Comparison of ENCODE assay signal across 8 mouse cellular contexts in genomic region chr4:118259782-118260463, GRCm38 (mm10). TPM values are rescaled to one million over a fixed set of nuclear protein-coding genes. Genes with fewer than 3 reads are reported as not detected.
A peak's percentile ranks its signal among the peaks of the same experiment; 100 is the strongest.
DNase-seq lines count a peak whose midpoint lies in the region; ATAC-seq lines count a peak whose summit lies in the region.

No protein-coding gene starts in this region.

- WGBS in heart, embryonic 10.5 days: 66% methylated on average over 8 of the region's 8 CpGs
- 75% methylated on average over 8 of the region's 8 CpGs for WGBS in neural tube, embryonic 12.5 days
- 71% methylated on average over 8 of the region's 8 CpGs for WGBS in liver, embryonic 13.5 days (ENCODE audit: insufficient replicate concordance)

- H3K36me3 ChIP-seq in heart, embryonic 10.5 days: peaks cover 44% of the 10 kb centered on the region
- peaks cover 48% of the 10 kb centered on the region for H3K36me3 ChIP-seq in neural tube, embryonic 12.5 days
- peaks cover 6% of the 10 kb centered on the region; the same call in 1 of the 2 replicates for H3K36me3 ChIP-seq in liver, embryonic 13.5 days

- no peaks in the 10 kb centered on the region for H3K27me3 ChIP-seq in heart, embryonic 10.5 days (ENCODE audit: insufficient read depth, poor library complexity, severe bottlenecking)
- H3K27me3 ChIP-seq in neural tube, embryonic 12.5 days (replicated peaks): no peaks in the 10 kb centered on the region
- H3K27me3 ChIP-seq in liver, embryonic 13.5 days: no peaks in the 10 kb centered on the region

- H3K4me2 ChIP-seq in neural tube, embryonic 12.5 days (replicated peaks): peak overlapping the region; percentile 90; the same call in 1 of the 2 replicates
- peak overlapping the region; percentile 70 for H3K4me2 ChIP-seq in liver, embryonic 13.5 days

- H3K9me3 ChIP-seq in heart, embryonic 10.5 days: no peaks in the 10 kb centered on the region
- no peaks in the 10 kb centered on the region for H3K9me3 ChIP-seq in neural tube, embryonic 12.5 days
- no peaks in the 10 kb centered on the region for H3K9me3 ChIP-seq in liver, embryonic 13.5 days (replicated peaks)

- peak overlapping the region; percentile 79; the same call in 1 of the 2 replicates for H3K27ac ChIP-seq in heart, embryonic 10.5 days
- no peak overlapping the region; the same call in 1 of the 2 replicates for H3K27ac ChIP-seq in neural tube, embryonic 12.5 days
- no peak overlapping the region for H3K27ac ChIP-seq in liver, embryonic 13.5 days

- ATAC-seq in neural tube, embryonic 12.5 days (ENCODE audit: low FRiP score, low read depth): no peak
- no peak for ATAC-seq in liver, embryonic 13.5 days (ENCODE audit: low read depth)

- no peak for DNase-seq in heart, embryonic 10.5 days (ENCODE audit: low spot score)
- DNase-seq in heart, adult 18-20 months: no peak
- DNase-seq in neural tube, embryonic 10.5 days (ENCODE audit: extremely low spot score, low spot score): no peak
- no peak for DNase-seq in liver, embryonic 13.5 days
- no peak for DNase-seq in urinary bladder, postnatal 25 days (ENCODE audit: low spot score)
- DNase-seq in retina, embryonic 14.5 days (ENCODE audit: low spot score): no peak
- DNase-seq in natural killer cell, adult 2 months (ENCODE audit: low spot score in 2 of 2): no peak

- H3K4me3 ChIP-seq in heart, embryonic 10.5 days: peak overlapping the region; percentile 74
- no peak overlapping the region for H3K4me3 ChIP-seq in neural tube, embryonic 12.5 days
- H3K4me3 ChIP-seq in liver, embryonic 13.5 days (replicated peaks): no peak overlapping the region

- no peak overlapping the region for H3K9ac ChIP-seq in neural tube, embryonic 12.5 days
- H3K9ac ChIP-seq in liver, embryonic 13.5 days: no peak overlapping the region

- peaks cover 76% of the 10 kb centered on the region for H3K4me1 ChIP-seq in heart, embryonic 10.5 days
- H3K4me1 ChIP-seq in neural tube, embryonic 12.5 days: peaks cover 58% of the 10 kb centered on the region
- peaks cover 16% of the 10 kb centered on the region for H3K4me1 ChIP-seq in liver, embryonic 13.5 days (replicated peaks)

RNA-seq across cellular contexts. Expression of gene Ptprf, which starts 31.3 kb away (rescaled TPM):
- 43.8 and 59.3 TPM in 2 replicates for polyA plus RNA-seq in heart, embryonic 10.5 days (2016; fragmentation: Nextera tagmentation; extraction: Ambion mirVana)
- 1 to 10 TPM; 3.5 to 7.0 TPM for total RNA-seq in heart, adult 18-20 months (2021)
- polyA plus RNA-seq in neural tube, embryonic 12.5 days (2016; fragmentation: Nextera tagmentation; extraction: Ambion mirVana): 109 and 122 TPM in 2 replicates
- polyA plus RNA-seq in liver, embryonic 13.5 days (2015; fragmentation: Nextera tagmentation; extraction: Ambion mirVana): 7.9 and 9.5 TPM in 2 replicates
